Mouse (Mus musculus) hindbrain, embryonic 14.5 days (tissue): ENCODE measurements around the gene Tmem59l. TPM values are rescaled to one million over a fixed set of nuclear protein-coding genes. Genes with fewer than 3 reads are reported as not detected.

Experiments
- ATAC-seq: fragments of 200-750 bp; cut with Nextera tagmentation; 2 replicates; pipeline ENCODE4 v1.8.0; 2017; ENCODE audit warnings: moderate number of reproducible peaks, mild to moderate bottlenecking, moderate TSS enrichment, moderate library complexity; ENCODE audit not compliant: low FRiP score
- DNase-seq: peaks from one replicate; pipeline ENCODE4 v3.0.0-alpha.2; 2015; ENCODE audit warnings: low spot score
- H3K27ac ChIP-seq: fragments of 300-500 bp; sonication (generic); 2 replicates; pipeline ENCODE4 v1.5.1; 2014; ENCODE audit warnings: mild to moderate bottlenecking, moderate library complexity
- H3K27me3 ChIP-seq: fragments of 300-500 bp; sonication (generic); 2 replicates; pipeline ENCODE4 v1.6.1; 2014; ENCODE audit warnings: mild to moderate bottlenecking, low read length, mixed read lengths; ENCODE audit not compliant: control insufficient read depth, insufficient read depth
- H3K36me3 ChIP-seq: fragments of 300-500 bp; sonication (generic); replicated peaks from 2 replicates; pipeline ENCODE4 v1.6.1; 2014; ENCODE audit not compliant: control insufficient read depth, insufficient read depth
- H3K4me1 ChIP-seq: fragments of 300-500 bp; sonication (generic); replicated peaks from 2 replicates; pipeline ENCODE4 v1.6.1; 2014; ENCODE audit warnings: antibody characterized with exemption, low read length, mixed read lengths; ENCODE audit not compliant: control insufficient read depth, insufficient read depth
- H3K4me2 ChIP-seq: fragments of 300-500 bp; sonication (generic); replicated peaks from 2 replicates; pipeline ENCODE4 v1.6.1; 2014; ENCODE audit warnings: mild to moderate bottlenecking, moderate library complexity
- H3K4me3 ChIP-seq: fragments of 300-500 bp; sonication (generic); replicated peaks from 2 replicates; pipeline ENCODE4 v1.5.1; 2014; ENCODE audit warnings: mild to moderate bottlenecking, low read length
- H3K9ac ChIP-seq: fragments of 300-500 bp; sonication (generic); 2 replicates; pipeline ENCODE4 v1.6.1; 2014
- H3K9me3 ChIP-seq: fragments of 300-500 bp; sonication (generic); 2 replicates; pipeline ENCODE4 v1.6.1; 2016; ENCODE audit warnings: low read length; ENCODE audit not compliant: control insufficient read depth
- WGBS: fragments of 180-500 bp; shearing (Covaris S2); extraction: QIAGEN DNeasy Blood & Tissue Kit; methylation state at CpG from one replicate; pipeline ENCODE4 v1.1.7; 2014; 5-methylcytosine and 5-hydroxymethylcytosine counted together
- polyA plus RNA-seq: library from polyadenylated mRNA; unstranded; fragments of >200 nt; fragmentation: Nextera tagmentation; extraction: Ambion mirVana; gene quantifications from 2 replicates; pipeline ENCODE4 v1.2.1, GENCODE M21; 2014

Tmem59l gene
- polyA plus RNA-seq, 1 experiment from 2014 or later: 143 TPM

DNA sequence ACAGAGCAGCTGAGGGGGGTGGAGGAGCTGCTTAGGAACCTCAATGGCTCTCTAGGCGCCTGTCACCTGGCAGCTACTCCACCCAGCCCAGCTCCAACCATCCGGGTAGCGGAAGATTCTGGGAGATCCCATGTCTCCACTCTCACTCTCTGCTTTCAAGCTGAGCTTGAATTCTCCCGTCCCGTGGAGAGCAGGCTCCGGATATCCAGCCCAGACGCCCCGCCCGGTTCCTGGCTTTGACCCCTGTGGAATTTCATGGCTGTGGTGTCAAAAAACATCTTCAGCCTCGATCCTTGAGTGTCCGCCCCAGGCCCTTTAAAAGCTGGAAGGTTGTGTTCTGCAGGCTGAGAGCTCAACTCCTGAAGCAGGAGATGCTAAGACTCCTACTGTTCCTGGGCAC lies 20.4 kb downstream of the Tmem59l start:
- WGBS: 71% methylated on average over 11 of the region's 11 CpGs
- no peaks in the 10 kb centered on the region for H3K27me3 ChIP-seq
- no peak overlapping the region for H3K9ac ChIP-seq
- H3K4me3 ChIP-seq: no peak overlapping the region
- no peak for ATAC-seq
- peaks cover 12% of the 10 kb centered on the region; the same call in 1 of the 2 replicates for H3K4me1 ChIP-seq
- H3K27ac ChIP-seq: no peak overlapping the region
- H3K9me3 ChIP-seq: no peaks in the 10 kb centered on the region
- no peak overlapping the region for H3K4me2 ChIP-seq
- no peak for DNase-seq
- H3K36me3 ChIP-seq: no peaks in the 10 kb centered on the region

DNA sequence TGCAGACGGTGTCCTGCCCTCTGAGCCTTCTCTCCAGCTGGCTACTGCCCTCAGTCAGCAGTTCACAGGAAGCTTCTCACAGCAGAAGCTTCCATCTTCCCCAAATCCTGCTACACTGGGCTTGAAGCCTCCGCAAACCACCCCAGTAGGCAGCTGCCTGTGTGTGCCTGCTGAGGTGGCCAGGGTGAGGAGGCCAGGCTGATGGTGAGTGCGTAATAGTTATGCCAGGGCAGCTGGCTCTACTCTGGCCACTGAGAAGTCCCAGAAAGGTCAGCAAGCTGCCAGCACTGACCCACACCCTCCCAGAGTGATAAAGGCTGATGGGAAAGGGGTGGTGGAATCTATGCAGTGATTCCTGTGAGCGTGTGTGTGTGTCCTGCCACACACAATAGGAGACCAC lies 20.9 kb downstream of the Tmem59l start:
- no peak overlapping the region for H3K27ac ChIP-seq
- DNase-seq: no peak
- no peak for ATAC-seq
- H3K27me3 ChIP-seq: no peaks in the 10 kb centered on the region
- H3K4me3 ChIP-seq: no peak overlapping the region
- H3K36me3 ChIP-seq: no peaks in the 10 kb centered on the region
- 77% methylated on average over 4 of the region's 4 CpGs for WGBS
- H3K9ac ChIP-seq: no peak overlapping the region
- no peak overlapping the region for H3K4me2 ChIP-seq
- no peaks in the 10 kb centered on the region for H3K9me3 ChIP-seq
- H3K4me1 ChIP-seq: peaks cover 12% of the 10 kb centered on the region; the same call in 1 of the 2 replicates

GRCm38 (mm10) chr8:70465701-70466100 lies 21.5 kb downstream of the Tmem59l start:
- Histone ChIP-seq H3K9me3 (no peaks in the 10 kb centered on the region), H3K36me3 (no peaks in the 10 kb centered on the region), H3K4me2 (no peak overlapping the region), H3K27ac (no peak overlapping the region), H3K4me1 (peaks cover 12% of the 10 kb centered on the region; the same call in 1 of the 2 replicates), H3K9ac (no peak overlapping the region), H3K27me3 (no peaks in the 10 kb centered on the region), H3K4me3 (no peak overlapping the region)
- WGBS: 100% methylated on average over 4 of the region's 4 CpGs
- no peak for ATAC-seq
- DNase-seq: no peak

GRCm38 (mm10) chr8:70464162-70464561 lies 23.0 kb downstream of the Tmem59l start:
- DNase-seq (no peak), ATAC-seq (no peak)
- Histone ChIP-seq H3K27ac (no peak overlapping the region), H3K27me3 (no peaks in the 10 kb centered on the region), H3K4me3 (no peak overlapping the region), H3K9ac (no peak overlapping the region), H3K4me2 (no peak overlapping the region), H3K9me3 (no peaks in the 10 kb centered on the region), H3K36me3 (no peaks in the 10 kb centered on the region), H3K4me1 (peaks cover 6% of the 10 kb centered on the region; the same call in 1 of the 2 replicates)
- 98% methylated on average over 6 of the region's 6 CpGs for WGBS

GRCm38 (mm10) chr8:70463306-70463705 lies 23.9 kb downstream of the Tmem59l start:
- no peak overlapping the region for H3K4me3 ChIP-seq
- no peak for ATAC-seq
- no peaks in the 10 kb centered on the region for H3K9me3 ChIP-seq
- no peak overlapping the region for H3K27ac ChIP-seq
- H3K4me1 ChIP-seq: no peaks in the 10 kb centered on the region
- no peak overlapping the region for H3K9ac ChIP-seq
- no peaks in the 10 kb centered on the region for H3K27me3 ChIP-seq
- no peak for DNase-seq
- H3K4me2 ChIP-seq: no peak overlapping the region
- no peaks in the 10 kb centered on the region for H3K36me3 ChIP-seq
- WGBS: 65% methylated on average over 4 of the region's 4 CpGs

GRCm38 (mm10) chr8:70462516-70462813 lies 24.7 kb downstream of the Tmem59l start:
- Histone ChIP-seq H3K9ac (no peak overlapping the region), H3K4me3 (no peak overlapping the region), H3K4me2 (no peak overlapping the region), H3K36me3 (no peaks in the 10 kb centered on the region), H3K4me1 (no peaks in the 10 kb centered on the region), H3K9me3 (no peaks in the 10 kb centered on the region), H3K27ac (no peak overlapping the region), H3K27me3 (no peaks in the 10 kb centered on the region)
- DNase-seq (no peak), ATAC-seq (no peak)
- WGBS: 93% methylated on average over 8 of the region's 8 CpGs

DNA sequence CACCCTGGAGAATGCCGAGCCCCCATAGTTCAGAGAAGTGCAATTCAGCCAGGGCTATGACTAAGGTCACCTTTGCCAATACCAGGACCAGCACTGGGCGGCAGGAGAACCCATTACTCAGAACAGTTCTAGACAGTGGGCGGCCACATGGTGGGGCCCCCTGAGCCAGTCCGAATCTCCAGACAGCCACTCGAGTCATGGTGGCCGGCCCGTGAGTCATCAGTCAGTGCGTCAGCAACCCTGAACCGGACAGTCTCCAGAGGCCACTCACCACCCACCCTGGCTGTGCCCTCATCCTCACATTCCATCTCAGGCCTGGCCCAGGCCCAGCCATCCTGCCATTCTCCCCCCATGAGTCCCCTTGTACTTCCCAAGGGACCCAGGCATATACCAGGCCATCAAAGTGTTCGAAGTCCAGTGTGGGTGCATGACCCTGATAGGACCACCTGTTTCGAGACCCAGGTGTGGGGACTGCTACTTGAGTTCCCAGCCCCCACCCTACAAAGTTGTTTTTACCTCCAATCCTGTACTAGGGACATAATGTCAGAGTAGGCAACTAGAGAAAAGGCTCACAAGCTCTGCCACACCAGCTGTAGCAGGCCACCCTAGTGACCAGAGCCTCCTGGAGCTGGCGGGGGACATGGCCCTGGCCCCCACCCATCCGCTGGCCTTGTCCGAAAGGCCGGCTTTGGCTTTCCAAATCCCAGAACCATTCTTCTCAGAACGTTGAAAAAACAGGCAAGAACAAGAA lies 25.2 kb downstream of the Tmem59l start:
- H3K9ac ChIP-seq: no peak overlapping the region
- ATAC-seq (no peak), DNase-seq (no peak)
- no peaks in the 10 kb centered on the region for H3K36me3 ChIP-seq
- H3K4me2 ChIP-seq: no peak overlapping the region
- no peaks in the 10 kb centered on the region for H3K27me3 ChIP-seq
- no peaks in the 10 kb centered on the region for H3K4me1 ChIP-seq
- no peak overlapping the region for H3K27ac ChIP-seq
- WGBS: 93% methylated on average over 16 of the region's 16 CpGs
- no peak overlapping the region for H3K4me3 ChIP-seq
- no peaks in the 10 kb centered on the region for H3K9me3 ChIP-seq

DNA sequence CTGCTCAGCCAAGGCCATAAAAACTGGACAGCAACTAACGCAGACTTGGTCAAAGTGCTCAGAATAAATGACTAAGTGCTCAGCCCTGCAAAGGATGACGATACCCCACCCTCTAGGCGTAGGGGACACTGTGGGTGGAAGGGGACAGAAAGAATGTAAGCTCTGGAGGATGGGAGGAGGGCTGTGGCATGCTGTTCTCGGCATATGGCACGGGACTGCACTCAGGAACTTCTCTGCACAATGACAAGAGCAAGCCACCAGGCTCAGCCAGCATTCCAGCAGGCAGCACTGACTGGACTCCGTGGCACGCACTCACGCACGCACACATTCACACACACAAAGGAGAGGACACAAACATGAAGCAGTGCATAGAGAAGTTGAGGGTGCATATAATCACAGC lies 26.6 kb downstream of the Tmem59l start:
- H3K27me3 ChIP-seq: no peaks in the 10 kb centered on the region
- no peak overlapping the region for H3K27ac ChIP-seq
- no peak overlapping the region for H3K9ac ChIP-seq
- no peak overlapping the region for H3K4me3 ChIP-seq
- H3K4me2 ChIP-seq: no peak overlapping the region
- ATAC-seq (no peak), DNase-seq (no peak)
- no peaks in the 10 kb centered on the region for H3K36me3 ChIP-seq
- no peaks in the 10 kb centered on the region for H3K4me1 ChIP-seq
- 77% methylated on average over 9 of the region's 9 CpGs for WGBS
- no peaks in the 10 kb centered on the region for H3K9me3 ChIP-seq

- no peak for ATAC-seq
- no peak for DNase-seq
- 88% methylated on average over 5 of the region's 5 CpGs for WGBS
- Histone ChIP-seq H3K4me3 (no peak overlapping the region), H3K9ac (no peak overlapping the region), H3K4me2 (no peak overlapping the region), H3K36me3 (no peaks in the 10 kb centered on the region), H3K27me3 (no peaks in the 10 kb centered on the region), H3K9me3 (no peaks in the 10 kb centered on the region), H3K27ac (no peak overlapping the region), H3K4me1 (no peaks in the 10 kb centered on the region)
These were observed 27.0 kb downstream of the Tmem59l start for GRCm38 (mm10) chr8:70460199-70460598.

GRCm38 (mm10) chr8:70459636-70460035 lies 27.5 kb downstream of the Tmem59l start:
- ATAC-seq: no peak
- Histone ChIP-seq H3K4me2 (no peak overlapping the region), H3K27ac (no peak overlapping the region)

More at GRCm38 (mm10) chr8:70459636-70460035, 27.5 kb downstream of the Tmem59l start:
- Histone ChIP-seq H3K4me3 (no peak overlapping the region), H3K36me3 (no peaks in the 10 kb centered on the region), H3K9me3 (no peaks in the 10 kb centered on the region), H3K27me3 (no peaks in the 10 kb centered on the region), H3K9ac (no peak overlapping the region), H3K4me1 (no peaks in the 10 kb centered on the region)
- no peak for DNase-seq
- WGBS: 99% methylated on average over 2 of the region's 2 CpGs
